24 mouse cellular contexts compared by ENCODE assay signal in the genomic region with DNA sequence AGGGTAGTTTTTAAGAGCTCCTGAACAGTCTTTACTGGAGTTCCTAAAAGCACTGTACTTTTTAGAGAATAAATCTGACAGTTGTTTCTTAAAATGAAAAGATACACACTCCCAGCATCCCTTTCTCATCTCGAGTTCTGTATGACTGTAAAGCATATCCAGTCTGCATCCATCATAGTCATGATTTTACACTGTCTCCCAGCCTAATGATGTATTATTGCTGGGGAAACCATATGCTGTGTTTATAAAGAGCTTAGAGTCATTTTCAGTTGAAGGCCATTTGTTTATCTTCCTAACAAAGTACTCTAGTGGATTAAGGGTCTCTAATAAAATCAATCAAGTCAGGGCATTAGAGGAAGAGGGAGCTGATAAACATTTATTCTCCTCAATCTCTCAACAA.
A peak's percentile ranks its signal among the peaks of the same experiment; 100 is the strongest.
DNase-seq lines count a peak whose midpoint lies in the region; ATAC-seq and TF ChIP-seq lines count a peak whose summit lies in the region.
"Had no signal": no experiment of that assay in that cellular context is flagged by ENCODE, and none has a peak within 500 bp of the region (broad histone marks: within the 10 kb centered on the region; RNA-seq: fewer than 3 reads in every experiment).

No protein-coding gene starts in this region.

- no peak for DNase-seq in kidney, adult 2 months
- peak; percentile 33 for DNase-seq in lung, embryonic 14.5 days
- no peak for DNase-seq in lung, adult 2 months
- DNase-seq in stomach, postnatal 0 days (ENCODE audit: low spot score) = no peak
- DNase-seq in ovary, postnatal 10 days (ENCODE audit: low spot score) = no peak
- DNase-seq: adrenal gland, adult 8-10 months; adrenal gland, postnatal 14 days; adrenal gland, postnatal 36 days; cerebellum, adult 11-12 months; cerebellum, adult 2 months; cerebellum, adult 9-10 months; cerebellum, postnatal 10 days; cerebellum, postnatal 25 days had no signal

- H3K27me3 ChIP-seq in kidney, embryonic 16.5 days (ENCODE audit: insufficient read depth, low read length) = no peaks in the 10 kb centered on the region
- no peaks in the 10 kb centered on the region for H3K27me3 ChIP-seq in kidney, adult 2 months (replicated peaks; ENCODE audit: control insufficient read depth, insufficient read depth, low read length)
- no peaks in the 10 kb centered on the region for H3K27me3 ChIP-seq in lung, embryonic 14.5 days (ENCODE audit: insufficient read depth, low read length)
- 0 out of 2 replicates have a peak, but pooled peaks cover 2% of the 10 kb centered on the region for H3K27me3 ChIP-seq in stomach, embryonic 15.5 days (replicated peaks)
- H3K27me3 ChIP-seq in stomach, postnatal 0 days (ENCODE audit: control insufficient read depth, insufficient read depth, low read length) = no peaks in the 10 kb centered on the region
- H3K27me3 ChIP-seq: embryonic facial prominence, embryonic 15.5 days; forebrain, embryonic 12.5 days had no signal

- H3K4me3 ChIP-seq in kidney, embryonic 16.5 days (ENCODE audit: low read length) = no peak overlapping the region
- H3K4me3 ChIP-seq in kidney, adult 2 months (ENCODE audit: insufficient read depth, low read depth, low read length) = no peak overlapping the region
- no peak overlapping the region for H3K4me3 ChIP-seq in lung, embryonic 14.5 days (ENCODE audit: low read depth, low read length)
- H3K4me3 ChIP-seq in lung, adult 2 months (replicated peaks; ENCODE audit: extremely low read depth, low read depth, low read length) = no peak overlapping the region
- no peak overlapping the region for H3K4me3 ChIP-seq in stomach, embryonic 15.5 days (replicated peaks)
- H3K4me3 ChIP-seq in stomach, postnatal 0 days (ENCODE audit: low read depth, low read length) = no peak overlapping the region
- H3K4me3 ChIP-seq: embryonic facial prominence, embryonic 13.5 days; embryonic facial prominence, embryonic 15.5 days; erythroblast, embryonic 14.5 days; forebrain, embryonic 10.5 days; forebrain, embryonic 12.5 days had no signal

- H3K36me3 ChIP-seq in kidney, embryonic 16.5 days (ENCODE audit: insufficient read depth, low read length) = no peaks in the 10 kb centered on the region
- no peaks in the 10 kb centered on the region for H3K36me3 ChIP-seq in kidney, adult 2 months (ENCODE audit: control insufficient read depth, insufficient read depth, low read length)
- no peaks in the 10 kb centered on the region for H3K36me3 ChIP-seq in lung, embryonic 14.5 days (ENCODE audit: insufficient read depth)
- H3K36me3 ChIP-seq in stomach, embryonic 15.5 days = no peaks in the 10 kb centered on the region
- no peaks in the 10 kb centered on the region for H3K36me3 ChIP-seq in stomach, postnatal 0 days (ENCODE audit: control insufficient read depth, insufficient read depth, low read length)
- H3K36me3 ChIP-seq: embryonic facial prominence, embryonic 13.5 days; embryonic facial prominence, embryonic 15.5 days; forebrain, embryonic 10.5 days; forebrain, embryonic 12.5 days had no signal

- ATAC-seq in kidney, embryonic 16.5 days (ENCODE audit: low FRiP score, low TSS enrichment) = peak; percentile 61; the same call in 1 of the 2 replicates
- no peak for ATAC-seq in lung, embryonic 14.5 days (ENCODE audit: insufficient read depth)
- no peak; the same call in 1 of the 2 replicates for ATAC-seq in stomach, embryonic 15.5 days (ENCODE audit: insufficient read depth, low FRiP score, low read depth)
- ATAC-seq in stomach, postnatal 0 days (ENCODE audit: low FRiP score, low TSS enrichment) = peak; percentile 49; the same call in 1 of the 2 replicates
- ATAC-seq in megakaryocyte progenitor cell, adult 5-6 weeks (replicated peaks; ENCODE audit: poor library complexity) = no peak
- ATAC-seq: activated CD4-positive, CD25-positive, alpha-beta regulatory T cell, adult 4 months; forebrain, embryonic 14.5 days; forebrain, embryonic 16.5 days had no signal

- TF ChIP-seq EP300 in stomach, postnatal 0 days (optimal IDR thresholded peaks at IDR 0.05) = no peak

- H3K4me1 ChIP-seq in kidney, embryonic 16.5 days (ENCODE audit: insufficient read depth, low read length) = no peaks in the 10 kb centered on the region
- no peaks in the 10 kb centered on the region for H3K4me1 ChIP-seq in kidney, adult 2 months (ENCODE audit: control insufficient read depth, insufficient read depth, low read length)
- H3K4me1 ChIP-seq in lung, embryonic 14.5 days (ENCODE audit: insufficient read depth) = no peaks in the 10 kb centered on the region
- no peaks in the 10 kb centered on the region for H3K4me1 ChIP-seq in lung, adult 2 months (ENCODE audit: control insufficient read depth, insufficient read depth, low read length)
- H3K4me1 ChIP-seq in stomach, embryonic 15.5 days = no peaks in the 10 kb centered on the region
- H3K4me1 ChIP-seq in stomach, postnatal 0 days (replicated peaks; ENCODE audit: control insufficient read depth, insufficient read depth) = no peaks in the 10 kb centered on the region
- H3K4me1 ChIP-seq: embryonic facial prominence, embryonic 13.5 days; embryonic facial prominence, embryonic 15.5 days; forebrain, embryonic 10.5 days; forebrain, embryonic 12.5 days had no signal

- no peaks in the 10 kb centered on the region for H3K9me3 ChIP-seq in kidney, embryonic 16.5 days (ENCODE audit: low read length)
- no peaks in the 10 kb centered on the region for H3K9me3 ChIP-seq in lung, embryonic 14.5 days (ENCODE audit: low read depth, low read length)
- no peaks in the 10 kb centered on the region for H3K9me3 ChIP-seq in stomach, embryonic 15.5 days
- no peaks in the 10 kb centered on the region for H3K9me3 ChIP-seq in stomach, postnatal 0 days (ENCODE audit: control insufficient read depth, low read length)
- H3K9me3 ChIP-seq: embryonic facial prominence, embryonic 13.5 days; embryonic facial prominence, embryonic 15.5 days; forebrain, embryonic 10.5 days; forebrain, embryonic 12.5 days had no signal

- H3K9ac ChIP-seq in kidney, embryonic 16.5 days (replicated peaks; ENCODE audit: low read length) = no peak overlapping the region
- no peak overlapping the region for H3K9ac ChIP-seq in lung, embryonic 14.5 days
- H3K9ac ChIP-seq in stomach, embryonic 15.5 days = no peak overlapping the region
- H3K9ac ChIP-seq in stomach, postnatal 0 days (ENCODE audit: low read length) = no peak overlapping the region
- H3K9ac ChIP-seq: embryonic facial prominence, embryonic 13.5 days; embryonic facial prominence, embryonic 15.5 days; forebrain, embryonic 12.5 days had no signal

- H3K27ac ChIP-seq in kidney, embryonic 16.5 days (ENCODE audit: low read length) = peak overlapping the region; percentile 23; the same call in 1 of the 2 replicates
- H3K27ac ChIP-seq in kidney, adult 2 months (ENCODE audit: insufficient read depth, low read depth, low read length) = no peak overlapping the region
- H3K27ac ChIP-seq in lung, embryonic 14.5 days (ENCODE audit: low read depth) = no peak overlapping the region
- 0 out of 2 replicates have a peak overlapping the region, but pooled peaks have one; percentile 23 for H3K27ac ChIP-seq in stomach, embryonic 15.5 days
- H3K27ac ChIP-seq in stomach, postnatal 0 days (replicated peaks) = no peak overlapping the region
- H3K27ac ChIP-seq: embryonic facial prominence, embryonic 13.5 days; embryonic facial prominence, embryonic 15.5 days; forebrain, embryonic 10.5 days; forebrain, embryonic 12.5 days had no signal

- TF ChIP-seq POLR2A in kidney, adult 2 months (IDR thresholded peaks at IDR 0.05; ENCODE audit: low read depth, low read length) = no peak
- TF ChIP-seq POLR2A in lung, adult 2 months (IDR thresholded peaks at IDR 0.05; ENCODE audit: borderline replicate concordance, extremely low read depth, low read depth, low read length) = no peak

- WGBS in kidney, embryonic 16.5 days = 37% methylated on average over 1 of the region's 1 CpGs
- 23% methylated on average over 1 of the region's 1 CpGs for WGBS in kidney, adult 2 months
- 18% methylated on average over 1 of the region's 1 CpGs for WGBS in lung, embryonic 14.5 days
- 23% methylated on average over 1 of the region's 1 CpGs for WGBS in lung, adult 2 months
- 18% methylated on average over 1 of the region's 1 CpGs for WGBS in stomach, embryonic 15.5 days
- 14% methylated on average over 1 of the region's 1 CpGs for WGBS in stomach, postnatal 0 days

- no peak for TF ChIP-seq CTCF in kidney, adult 2 months (conservative IDR thresholded peaks at IDR 0.05; ENCODE audit: insufficient read depth, insufficient read length, low read depth, low read length)
- no peak for TF ChIP-seq CTCF in lung, embryonic 14.5 days (IDR thresholded peaks at IDR 0.05; ENCODE audit: low read depth)
- no peak for TF ChIP-seq CTCF in lung, adult 2 months (IDR thresholded peaks at IDR 0.05; ENCODE audit: insufficient read depth, low read length)
- no peak for TF ChIP-seq CTCF in stomach, postnatal 0 days (IDR thresholded peaks at IDR 0.05; ENCODE audit: low read depth)

- no peak overlapping the region for H3K4me2 ChIP-seq in kidney, embryonic 16.5 days (replicated peaks; ENCODE audit: low read depth, low read length)
- H3K4me2 ChIP-seq in lung, embryonic 14.5 days = no peak overlapping the region
- no peak overlapping the region for H3K4me2 ChIP-seq in stomach, embryonic 15.5 days
- no peak overlapping the region for H3K4me2 ChIP-seq in stomach, postnatal 0 days (replicated peaks; ENCODE audit: low read depth)
- H3K4me2 ChIP-seq: embryonic facial prominence, embryonic 13.5 days; embryonic facial prominence, embryonic 15.5 days; forebrain, embryonic 12.5 days had no signal

Comparison
In these comparisons a context has a peak if more than half of its experiments do, and no peak if none do; other contexts are left out.
1. ATAC-seq: peak in kidney, embryonic 16.5 days (single experiment) and stomach, postnatal 0 days (single experiment); none in lung, embryonic 14.5 days (single experiment), stomach, embryonic 15.5 days (single experiment) and megakaryocyte progenitor cell, adult 5-6 weeks (single experiment).
2. H3K27ac ChIP-seq: peak in kidney, embryonic 16.5 days (single experiment) and stomach, embryonic 15.5 days (single experiment); none in kidney, adult 2 months (single experiment), lung, embryonic 14.5 days (single experiment) and stomach, postnatal 0 days (single experiment).